Mouse (Mus musculus) layer of hippocampus, postnatal 10 days (tissue): ENCODE results near the gene Marc2. TPM values are rescaled to one million over a fixed set of nuclear protein-coding genes. Genes with fewer than 3 reads are reported as not detected.

Experiments
- DNase-seq, 2 experiments: peaks; one replicate each; pipeline ENCODE4 v3.0.0; 2021; ENCODE audit warnings: low spot score in 2 of 2
- long read RNA-seq: library from polyadenylated mRNA; stranded (forward); transcript quantifications from one replicate; pipeline ENCODE4 v2.0.0, GENCODE M21; 2023
- total RNA-seq, 2 experiments: library from RNA; stranded (reverse); gene quantifications; 2 replicates each; pipeline ENCODE4 v1.2.3; 2021

Gene Marc2
- total RNA-seq: 100 to 1,000 TPM in 1 of 2 experiments, 10 to 100 TPM in 1; 96.2 to 109 TPM
- long read RNA-seq, transcript Marc2-201 (8 exons, 1,917 nt): major isoform, 66 of 72 reads
- long read RNA-seq, partial matches to known transcripts: 1 of 72 reads
- long read RNA-seq, other reads (novel, unspliced or antisense): 1 of 72 reads

GRCm38 (mm10) chr1:184846092-184846750 is at the start of gene Marc2:
Gene Marc2, minus strand, starts transcription at chr1:184846451.
- DNase-seq: peak in 1 of 2 experiments; percentile 32

DNA sequence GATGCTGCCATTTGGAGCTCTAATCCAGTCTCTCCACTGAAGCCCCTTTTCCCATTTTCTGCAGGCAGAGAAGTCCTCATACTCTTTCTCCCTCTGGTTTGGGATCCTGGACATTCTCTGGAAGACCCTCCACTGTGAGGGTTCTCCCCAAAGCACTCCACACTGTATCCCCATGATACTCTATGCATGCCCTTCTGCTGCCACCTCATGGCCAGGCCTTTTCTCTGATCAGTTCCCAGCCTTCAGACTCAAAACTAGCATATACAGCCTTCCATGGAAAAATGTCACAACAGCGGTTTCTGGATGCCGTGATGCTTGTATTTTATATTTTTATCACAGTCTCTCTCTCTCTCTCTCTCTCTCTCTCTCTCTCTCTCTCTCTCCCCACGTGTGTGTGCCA is 45.7 kb upstream of the Marc2 start:
- DNase-seq: no peak

GRCm38 (mm10) chr1:184889454-184889853 is 43.2 kb upstream of the Marc2 start:
- no peak for DNase-seq

DNA sequence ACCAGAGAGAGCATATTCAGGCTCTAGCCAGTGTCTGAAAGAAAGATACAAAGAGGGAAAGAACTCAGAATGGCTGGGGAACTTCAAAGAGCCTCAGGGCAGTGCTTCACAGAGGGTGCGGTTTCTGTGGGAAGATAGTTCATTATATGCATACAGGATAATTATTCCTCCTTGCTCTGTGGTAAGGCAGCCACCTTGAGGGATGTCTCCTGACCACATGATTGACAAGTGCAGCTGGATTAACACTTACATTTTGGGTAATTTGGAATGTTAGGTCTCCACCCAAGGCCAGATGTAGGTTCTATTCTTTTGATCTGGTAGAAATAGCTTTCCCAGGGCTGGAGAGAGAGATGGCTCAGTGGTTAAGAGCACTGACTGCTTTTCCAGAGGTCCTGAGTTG is 39.9 kb upstream of the Marc2 start:
- DNase-seq: no peak

DNA sequence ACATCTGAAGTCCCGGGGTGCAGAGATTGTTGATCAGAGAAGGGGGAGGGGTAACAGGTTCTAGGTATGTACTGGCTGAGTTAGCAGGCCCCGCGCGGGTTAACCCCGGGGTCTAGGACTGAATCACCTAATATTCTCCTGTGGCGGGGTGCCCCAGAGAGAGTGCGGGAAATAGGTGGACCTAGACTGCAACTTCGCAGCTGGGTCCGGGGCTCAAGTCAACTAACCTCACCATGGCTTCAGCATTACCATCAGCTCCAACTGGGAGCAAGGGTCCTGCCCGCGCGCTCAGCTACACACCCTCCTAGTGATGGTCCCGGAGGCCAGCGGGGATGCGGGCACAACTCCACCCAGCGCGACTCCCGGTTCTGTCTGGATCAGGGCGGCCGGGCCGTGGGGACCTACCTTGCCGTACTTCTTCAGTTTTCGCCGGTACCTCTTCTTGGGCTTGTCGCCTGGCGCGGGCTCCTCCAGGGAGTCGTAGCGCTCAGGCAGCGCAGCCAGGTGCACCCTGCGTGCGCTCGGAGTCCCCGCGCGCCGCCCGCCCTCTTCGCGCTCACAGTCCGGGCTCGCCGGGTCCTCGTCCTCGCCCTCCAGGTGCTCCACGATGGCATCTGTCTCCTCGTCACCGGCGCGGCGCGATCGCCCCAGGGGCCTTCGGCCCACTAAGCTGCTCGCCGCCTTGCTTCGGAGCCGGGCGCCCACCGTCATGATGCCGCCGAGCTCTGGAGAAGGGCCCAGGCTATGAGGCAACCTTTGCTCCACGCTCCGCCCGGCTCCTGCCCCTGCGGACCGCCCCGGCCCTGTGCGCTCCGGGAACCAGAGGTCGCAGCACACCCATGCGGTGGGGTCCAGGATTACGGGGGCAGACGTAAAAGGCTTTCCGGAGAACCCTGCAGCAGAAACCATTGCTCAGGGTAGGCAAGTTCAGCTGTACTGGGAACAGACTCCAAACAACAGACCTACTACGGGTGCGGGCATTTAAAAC is 36.3 kb upstream of the Marc2 start, which contains the start of gene C130074G19Rik:
Gene C130074G19Rik (minus strand): TSS at position 938 of the 988 bp plus-strand sequence.
- peak; percentile 33 to 37 for DNase-seq

GRCm38 (mm10) chr1:184881861-184882260 is 35.6 kb upstream of the Marc2 start:
- no peak for DNase-seq

GRCm38 (mm10) chr1:184881211-184881610 is 35.0 kb upstream of the Marc2 start:
- DNase-seq: no peak

GRCm38 (mm10) chr1:184878860-184879259 is 32.6 kb upstream of the Marc2 start:
- DNase-seq: no peak

DNA sequence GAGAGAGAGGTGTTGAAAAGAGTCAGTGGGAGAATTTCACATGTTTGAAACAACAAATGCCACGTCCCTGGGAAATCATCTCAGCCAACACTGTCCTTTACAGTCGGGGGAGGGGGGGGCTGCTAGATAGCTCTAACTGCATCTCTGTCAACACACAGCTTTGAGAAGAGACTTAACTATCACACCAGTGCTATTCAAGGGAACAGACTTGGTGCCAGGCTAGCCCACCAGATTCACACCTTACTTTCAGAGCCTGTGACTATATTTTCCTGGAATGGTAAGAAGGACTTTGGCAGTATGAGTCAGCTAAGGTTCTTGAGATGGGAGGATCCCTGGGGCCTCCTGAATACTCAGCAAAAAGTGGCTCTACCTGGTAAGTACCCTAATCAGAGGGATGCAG is 31.1 kb upstream of the Marc2 start:
- DNase-seq: no peak

DNA sequence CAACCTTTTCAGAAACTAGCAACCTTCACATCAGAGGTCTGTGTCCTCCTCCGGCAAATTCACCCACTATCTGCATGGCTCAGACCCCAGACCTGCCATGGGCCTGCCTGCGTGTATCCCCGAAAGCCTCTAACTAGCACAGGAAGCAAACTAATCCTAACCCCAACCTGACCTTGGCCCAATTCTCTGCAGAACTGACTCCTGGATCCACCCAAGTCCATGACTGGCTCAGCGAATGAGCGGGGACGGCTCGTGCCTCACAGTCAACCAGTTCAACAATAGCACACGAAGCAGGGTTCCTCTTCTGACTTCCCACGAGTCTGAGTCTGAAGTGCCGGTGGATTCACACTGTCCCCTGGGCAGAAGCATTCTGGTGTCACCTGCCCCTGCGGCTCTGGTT is 27.7 kb upstream of the Marc2 start:
- DNase-seq: no peak

- DNase-seq: no peak
These were observed 26.0 kb upstream of the Marc2 start for GRCm38 (mm10) chr1:184872069-184872819.

DNA sequence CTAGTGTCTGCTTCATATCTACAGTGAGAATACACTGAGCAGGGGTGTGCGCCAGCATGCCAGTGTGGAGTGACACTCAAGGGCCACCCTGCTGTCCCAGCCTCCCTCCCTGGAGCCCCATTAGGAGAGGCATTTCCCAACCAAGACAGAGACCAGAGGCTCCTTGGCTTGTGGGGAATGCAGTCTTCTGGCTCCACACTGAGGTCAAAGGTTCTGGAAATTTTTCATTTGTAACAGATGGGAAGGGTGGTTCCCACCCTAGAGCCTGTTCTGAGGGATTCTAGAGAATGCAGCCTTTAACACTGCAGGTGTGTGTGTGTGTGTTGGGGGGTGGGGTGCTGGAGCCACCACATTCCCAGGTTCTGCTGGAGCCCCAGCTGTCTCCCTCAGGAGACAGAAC is 25.3 kb upstream of the Marc2 start:
- DNase-seq: no peak

- DNase-seq: no peak
These were observed 24.6 kb upstream of the Marc2 start for GRCm38 (mm10) chr1:184870646-184871385.

DNA sequence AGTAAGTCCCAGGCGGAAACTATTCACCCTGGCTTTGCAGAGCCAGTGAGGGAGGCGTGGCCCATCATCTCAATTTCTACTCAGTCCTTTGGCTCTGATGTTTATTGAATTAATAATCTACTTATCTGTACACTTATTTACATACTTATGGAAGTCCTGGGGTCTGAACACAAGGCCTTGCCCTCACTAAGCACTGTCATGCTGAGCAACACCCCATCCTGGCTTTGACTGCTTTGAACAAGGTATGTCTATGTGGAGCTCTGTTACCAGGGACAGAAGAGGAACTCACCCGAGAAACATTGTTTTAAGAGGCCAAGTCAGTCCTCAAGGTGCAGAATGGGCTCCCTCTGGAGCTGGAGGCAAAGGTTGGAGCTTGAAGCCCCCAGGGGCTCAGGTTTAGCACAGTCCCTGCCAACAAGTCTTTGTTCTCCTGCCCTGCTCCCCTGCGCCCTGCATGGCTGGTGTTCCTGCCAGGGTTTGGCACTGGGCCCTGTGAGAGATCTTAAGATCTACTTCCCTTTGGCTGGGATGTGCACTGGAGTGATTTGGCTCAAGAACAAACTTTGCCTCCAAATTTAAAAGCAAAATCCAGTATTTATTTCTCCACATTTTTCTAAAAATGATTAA is 23.8 kb upstream of the Marc2 start:
- DNase-seq: no peak

DNA sequence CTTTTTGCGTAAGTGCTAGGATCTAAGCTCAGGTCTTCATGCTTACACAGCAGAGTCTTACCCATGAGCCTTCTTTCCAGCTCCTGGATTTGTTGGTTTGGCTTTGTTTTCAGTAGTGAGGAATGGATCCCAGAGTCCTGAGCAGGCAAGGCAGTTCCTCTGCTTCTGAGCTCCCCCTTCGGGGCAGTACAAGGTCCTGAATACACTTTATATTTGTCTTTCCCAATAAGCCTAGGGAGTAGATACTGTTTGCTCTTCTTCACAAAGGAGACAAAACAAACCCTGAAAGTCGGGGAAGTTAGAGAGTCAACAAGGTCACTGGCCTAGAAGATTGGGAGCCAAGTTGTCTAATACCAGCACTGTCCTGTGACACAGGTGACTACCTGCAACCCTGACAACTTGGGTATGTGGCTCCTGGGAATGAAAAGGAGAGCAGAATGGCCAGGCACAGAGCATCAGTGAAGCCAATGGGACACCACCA is 21.4 kb upstream of the Marc2 start:
- DNase-seq: no peak

- DNase-seq: no peak
These were observed 18.1 kb upstream of the Marc2 start for GRCm38 (mm10) chr1:184864381-184864801.

DNA sequence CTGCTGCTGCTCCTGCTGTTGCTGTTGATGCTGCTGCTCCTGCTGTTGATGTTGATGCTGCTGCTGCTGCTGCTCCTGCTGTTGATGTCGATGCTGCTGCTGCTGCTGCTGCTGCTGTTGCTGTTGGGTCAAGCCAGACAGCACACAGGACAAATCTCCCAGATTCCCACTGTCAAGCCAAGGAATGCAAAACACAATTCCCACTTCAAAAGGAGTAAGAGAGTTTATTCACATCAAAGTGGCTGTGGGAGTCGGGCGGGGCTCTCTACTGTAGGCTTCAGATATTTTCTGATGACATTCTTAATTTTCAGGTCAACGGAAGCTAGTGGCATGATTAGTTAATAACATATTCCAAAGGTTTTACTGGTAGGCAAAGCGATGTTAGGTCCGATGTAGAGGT is 16.4 kb upstream of the Marc2 start:
- DNase-seq: no peak

DNA sequence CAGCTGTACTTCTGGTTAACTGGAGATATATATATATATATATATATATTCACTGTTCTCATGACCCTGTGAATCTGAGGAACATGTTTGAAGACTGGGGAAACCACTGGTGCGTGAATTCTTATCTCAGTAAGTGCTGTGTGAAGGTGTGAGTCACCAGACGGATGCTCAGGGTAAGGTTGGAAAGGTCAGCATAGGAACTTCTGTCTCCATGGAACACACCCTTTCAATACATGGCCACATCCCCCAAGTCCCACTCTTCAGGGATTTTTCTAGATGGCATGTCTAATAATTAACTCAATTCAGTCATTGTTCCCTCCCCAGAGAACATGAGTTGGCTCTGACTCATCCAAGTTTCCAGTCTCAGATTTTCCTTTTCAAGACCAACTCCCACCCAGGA is 15.3 kb upstream of the Marc2 start:
- no peak for DNase-seq

- no peak for DNase-seq
These were observed 14.0 kb upstream of the Marc2 start for GRCm38 (mm10) chr1:184860276-184860675.

DNA sequence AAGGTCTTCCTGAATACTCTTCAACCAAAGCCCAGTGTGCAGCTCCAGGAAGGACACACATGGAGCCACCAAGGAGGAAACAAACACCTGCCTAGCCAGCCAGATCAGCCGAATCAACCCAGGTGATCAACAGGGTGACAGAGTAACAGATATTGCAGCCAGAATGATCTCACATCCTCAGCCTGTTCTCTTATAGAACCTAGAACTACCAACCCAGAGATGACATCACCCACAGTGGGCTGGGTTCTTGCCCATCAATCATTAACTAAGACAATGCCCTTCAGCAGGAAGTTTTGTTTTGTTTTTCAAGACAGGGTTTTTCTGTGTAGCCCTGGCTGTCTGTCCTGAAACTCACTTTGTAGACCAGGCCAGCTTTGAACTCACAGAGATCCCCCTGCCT is 12.0 kb upstream of the Marc2 start:
- no peak for DNase-seq
